Mouse (Mus musculus): ENCODE results near the gene Taf5l. TPM values are rescaled to one million over a fixed set of nuclear protein-coding genes. Genes with fewer than 3 reads are reported as not detected.

Taf5l gene
- polyA plus RNA-seq, 1 experiment, result 27.3 TPM

- Histone ChIP-seq H3K27me3 (ENCODE audit: control insufficient read depth, insufficient read depth, low read length) (no peaks in the 10 kb centered on the region), H3K27ac (ENCODE audit: insufficient read depth, low read length) (no peak overlapping the region), H3K4me3 (ENCODE audit: extremely low read depth, insufficient read depth, insufficient read length) (no peak overlapping the region), H3K36me3 (ENCODE audit: control insufficient read depth, insufficient read depth, low read length) (peaks cover 10% of the 10 kb centered on the region), H3K4me1 (ENCODE audit: control insufficient read depth, insufficient read depth, insufficient read length) (no peaks in the 10 kb centered on the region)
- TF ChIP-seq POLR2A (IDR thresholded peaks at IDR 0.05; ENCODE audit: low read depth, low read length) (no peak), CTCF (IDR thresholded peaks at IDR 0.05; ENCODE audit: extremely low read depth, insufficient read depth, insufficient read length, insufficient replicate concordance) (peak; percentile 9; the same call in 1 of the 2 replicates)
- no peak for DNase-seq (ENCODE audit: low read depth in 1 of 2, low spot score in 2 of 2)
- 85% methylated on average over 8 of the region's 8 CpGs for WGBS
Observed at GRCm38 (mm10) chr8:123992587-123992986, 28.6 kb downstream of the Taf5l start.

GRCm38 (mm10) chr8:123990277-123991049 is 30.7 kb downstream of the Taf5l start:
- H3K36me3 ChIP-seq (ENCODE audit: control insufficient read depth, insufficient read depth, low read length), result peaks cover 3% of the 10 kb centered on the region
- WGBS, result 84% methylated on average over 13 of the region's 13 CpGs
- H3K4me3 ChIP-seq (ENCODE audit: extremely low read depth, insufficient read depth, insufficient read length), result no peak overlapping the region

GRCm38 (mm10) chr8:123989128-123989527 is 32.1 kb downstream of the Taf5l start:
- H3K4me3 ChIP-seq (ENCODE audit: extremely low read depth, insufficient read depth, insufficient read length), result no peak overlapping the region
- peak overlapping the region; percentile 31; the same call in 1 of the 2 replicates for H3K27ac ChIP-seq (ENCODE audit: insufficient read depth, low read length)
- WGBS, result 59% methylated on average over 7 of the region's 7 CpGs
- H3K27me3 ChIP-seq (ENCODE audit: control insufficient read depth, insufficient read depth, low read length), result no peaks in the 10 kb centered on the region
- no peak for TF ChIP-seq CTCF (IDR thresholded peaks at IDR 0.05; ENCODE audit: extremely low read depth, insufficient read depth, insufficient read length, insufficient replicate concordance)
- no peak for TF ChIP-seq POLR2A (IDR thresholded peaks at IDR 0.05; ENCODE audit: low read depth, low read length)
- DNase-seq (ENCODE audit: low read depth in 1 of 2, low spot score in 2 of 2), result no peak
- H3K4me1 ChIP-seq (ENCODE audit: control insufficient read depth, insufficient read depth, insufficient read length), result no peaks in the 10 kb centered on the region
- no peaks in the 10 kb centered on the region; the same call in none of the 2 replicates for H3K36me3 ChIP-seq (ENCODE audit: control insufficient read depth, insufficient read depth, low read length)

More at GRCm38 (mm10) chr8:123990277-123991049, 30.7 kb downstream of the Taf5l start:
- no peaks in the 10 kb centered on the region for H3K27me3 ChIP-seq (ENCODE audit: control insufficient read depth, insufficient read depth, low read length)
- DNase-seq (ENCODE audit: low read depth in 1 of 2, low spot score in 2 of 2), result no peak
- H3K4me1 ChIP-seq (ENCODE audit: control insufficient read depth, insufficient read depth, insufficient read length), result no peaks in the 10 kb centered on the region
- H3K27ac ChIP-seq (ENCODE audit: insufficient read depth, low read length), result no peak overlapping the region
- no peak for TF ChIP-seq CTCF (IDR thresholded peaks at IDR 0.05; ENCODE audit: extremely low read depth, insufficient read depth, insufficient read length, insufficient replicate concordance)
- no peak for TF ChIP-seq POLR2A (IDR thresholded peaks at IDR 0.05; ENCODE audit: low read depth, low read length)

- TF ChIP-seq CTCF (IDR thresholded peaks at IDR 0.05; ENCODE audit: extremely low read depth, insufficient read depth, insufficient read length, insufficient replicate concordance) (no peak), POLR2A (IDR thresholded peaks at IDR 0.05; ENCODE audit: low read depth, low read length) (no peak)
- no peaks in the 10 kb centered on the region for H3K27me3 ChIP-seq (ENCODE audit: control insufficient read depth, insufficient read depth, low read length)
- no peak for DNase-seq (ENCODE audit: low read depth in 1 of 2, low spot score in 2 of 2)
- H3K4me3 ChIP-seq (ENCODE audit: extremely low read depth, insufficient read depth, insufficient read length), result no peak overlapping the region
- no peaks in the 10 kb centered on the region for H3K4me1 ChIP-seq (ENCODE audit: control insufficient read depth, insufficient read depth, insufficient read length)
- 37% methylated on average over 6 of the region's 6 CpGs for WGBS
- H3K36me3 ChIP-seq (ENCODE audit: control insufficient read depth, insufficient read depth, low read length), result no peaks in the 10 kb centered on the region; the same call in 1 of the 2 replicates
- peak overlapping the region; percentile 31; the same call in 1 of the 2 replicates for H3K27ac ChIP-seq (ENCODE audit: insufficient read depth, low read length)
Observed at GRCm38 (mm10) chr8:123988605-123989038, 32.6 kb downstream of the Taf5l start.

GRCm38 (mm10) chr8:123982826-123983400 is 38.3 kb downstream of the Taf5l start, which contains the start of gene Abcb10:
Abcb10 (minus strand) TSS chr8:123983122.
- no peaks in the 10 kb centered on the region; the same call in 1 of the 2 replicates for H3K27me3 ChIP-seq (ENCODE audit: control insufficient read depth, insufficient read depth, low read length)
- WGBS, result under 1% methylated on average over 56 of the region's 56 CpGs
- no peaks in the 10 kb centered on the region for H3K36me3 ChIP-seq (ENCODE audit: control insufficient read depth, insufficient read depth, low read length)
- peak within 1 kb of the TSS; percentile 68 for H3K4me3 ChIP-seq (ENCODE audit: extremely low read depth, insufficient read depth, insufficient read length)
- peaks cover 3% of the 10 kb centered on the region; the same call in 1 of the 2 replicates for H3K4me1 ChIP-seq (ENCODE audit: control insufficient read depth, insufficient read depth, insufficient read length)
- DNase-seq (ENCODE audit: low read depth in 1 of 2, low spot score in 2 of 2), result peak; percentile 41 to 77
- peak within 1 kb of the TSS; percentile 73 for H3K27ac ChIP-seq (ENCODE audit: insufficient read depth, low read length)
- no peak; the same call in 1 of the 2 replicates for TF ChIP-seq POLR2A (IDR thresholded peaks at IDR 0.05; ENCODE audit: low read depth, low read length)

- Histone ChIP-seq H3K4me3 (ENCODE audit: extremely low read depth, insufficient read depth, insufficient read length) (peak overlapping the region; percentile 68), H3K4me1 (ENCODE audit: control insufficient read depth, insufficient read depth, insufficient read length) (peaks cover 3% of the 10 kb centered on the region; the same call in 1 of the 2 replicates)
- no peak for DNase-seq (ENCODE audit: low read depth in 1 of 2, low spot score in 2 of 2)
Observed at GRCm38 (mm10) chr8:123982291-123982793, 38.9 kb downstream of the Taf5l start.

More at GRCm38 (mm10) chr8:123982291-123982793, 38.9 kb downstream of the Taf5l start:
- no peak for TF ChIP-seq CTCF (IDR thresholded peaks at IDR 0.05; ENCODE audit: extremely low read depth, insufficient read depth, insufficient read length, insufficient replicate concordance)
- TF ChIP-seq POLR2A (IDR thresholded peaks at IDR 0.05; ENCODE audit: low read depth, low read length), result no peak
- Histone ChIP-seq H3K27ac (ENCODE audit: insufficient read depth, low read length) (peak overlapping the region; percentile 44), H3K27me3 (ENCODE audit: control insufficient read depth, insufficient read depth, low read length) (no peaks in the 10 kb centered on the region; the same call in 1 of the 2 replicates), H3K36me3 (ENCODE audit: control insufficient read depth, insufficient read depth, low read length) (no peaks in the 10 kb centered on the region)
- WGBS, result 2% methylated on average over 48 of the region's 48 CpGs

All from spleen, adult 2 months (tissue).